Mouse (Mus musculus): ENCODE measurements around the gene Laptm5.

DNA sequence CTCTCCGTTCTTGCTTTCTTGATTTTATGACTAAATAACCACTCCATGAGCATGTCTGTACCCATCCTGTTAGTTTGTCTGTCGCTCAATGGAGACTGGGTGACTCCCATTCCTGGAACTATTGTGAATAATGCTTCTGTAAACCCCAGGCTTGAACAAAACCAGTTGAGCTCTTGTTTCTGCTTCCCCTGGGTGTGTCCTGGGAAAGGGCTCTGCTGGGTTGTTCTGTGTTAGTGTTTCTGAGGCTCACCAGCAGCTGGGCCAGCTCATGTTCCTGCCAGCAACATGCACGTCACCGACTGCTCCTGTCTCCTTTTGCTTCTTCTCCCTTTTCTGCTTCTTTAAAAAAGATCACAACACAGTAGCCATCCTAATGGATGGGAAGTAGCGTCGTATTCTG lies 17.2 kb upstream of the Laptm5 start:
- TF ChIP-seq POLR2A (IDR thresholded peaks at IDR 0.05; ENCODE audit: borderline replicate concordance, low read depth, low read length): no peak
- TF ChIP-seq CTCF (IDR thresholded peaks at IDR 0.05; ENCODE audit: low read depth, low read length): no peak
